Mouse (Mus musculus): ENCODE measurements around the gene Ttc39a.

Ttc39a gene

DNA sequence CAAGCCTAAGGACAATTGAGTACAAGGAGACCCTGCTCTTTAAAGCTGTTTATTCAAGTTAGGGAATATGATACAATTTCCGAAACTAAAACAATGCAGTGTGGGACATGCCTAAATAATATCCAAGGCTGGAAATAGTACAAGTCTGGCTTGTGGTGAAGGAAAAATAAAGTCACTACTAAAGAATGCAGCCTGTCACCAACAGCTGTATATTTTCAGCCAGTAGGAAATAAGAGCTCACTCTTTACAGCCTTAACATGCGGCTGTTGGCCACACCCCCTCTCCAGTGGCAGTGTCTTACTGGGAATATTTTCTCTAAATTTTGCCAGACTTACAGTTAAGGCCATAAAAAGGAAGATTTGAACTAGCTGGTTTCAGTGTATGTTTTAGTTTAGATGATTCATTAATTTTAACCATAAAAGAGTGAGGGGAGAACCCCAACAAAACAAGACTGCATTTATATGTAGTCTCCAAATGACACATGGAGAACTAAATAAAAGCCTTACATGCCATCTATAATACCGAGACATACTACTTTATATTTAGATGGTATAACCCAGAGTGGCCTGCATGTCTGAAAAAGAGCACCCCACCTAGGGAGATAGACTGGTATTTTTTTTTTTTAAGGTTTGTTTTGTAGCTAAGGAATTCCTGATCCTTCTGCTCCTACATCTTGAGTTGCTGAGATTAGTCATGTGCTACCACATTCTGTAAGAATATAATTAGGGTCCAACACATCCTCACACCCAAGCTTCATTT is 54.2 kb downstream of the Ttc39a start:
- DNase-seq (ENCODE audit: low read depth, low spot score), result peak; percentile 14

DNA sequence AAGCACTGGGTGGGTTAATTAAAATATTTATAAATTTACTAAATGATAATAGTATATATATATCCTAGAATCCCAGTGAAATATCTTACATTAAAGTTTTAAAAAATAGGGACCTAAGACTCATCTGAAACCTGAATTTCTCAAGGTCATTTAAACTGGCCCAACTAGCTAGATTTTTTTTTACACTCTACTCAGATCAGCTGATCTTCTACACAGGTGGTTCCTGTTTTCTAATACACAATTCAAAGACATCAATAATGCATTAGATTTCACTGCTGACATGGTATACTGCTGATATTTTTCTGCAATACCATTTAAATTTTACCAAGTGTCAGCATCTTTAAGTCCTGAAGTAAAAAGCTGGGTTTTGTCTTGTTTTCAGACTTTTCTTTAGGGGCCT is 57.5 kb downstream of the Ttc39a start:
- no peak for DNase-seq (ENCODE audit: low read depth, low spot score)

DNA sequence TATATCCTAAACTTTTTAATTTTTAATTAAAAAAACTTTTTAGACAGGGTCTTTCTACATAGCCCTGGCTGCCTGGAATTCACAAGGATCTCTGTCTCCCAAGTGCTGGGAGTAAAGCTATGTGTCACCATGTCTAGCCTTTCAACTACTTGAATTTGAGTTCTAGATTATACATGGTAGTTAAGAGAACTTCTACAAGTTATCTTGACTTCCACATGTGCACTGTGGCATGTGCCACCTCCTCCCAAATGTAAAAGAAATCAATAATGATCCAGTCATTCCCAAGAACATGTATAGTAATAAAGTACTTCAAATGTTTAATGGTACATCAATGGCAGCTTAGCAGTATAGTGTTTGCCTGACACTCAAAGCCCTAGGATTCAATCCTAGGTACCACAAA is 61.3 kb downstream of the Ttc39a start:
- DNase-seq (ENCODE audit: low read depth, low spot score), result no peak

DNA sequence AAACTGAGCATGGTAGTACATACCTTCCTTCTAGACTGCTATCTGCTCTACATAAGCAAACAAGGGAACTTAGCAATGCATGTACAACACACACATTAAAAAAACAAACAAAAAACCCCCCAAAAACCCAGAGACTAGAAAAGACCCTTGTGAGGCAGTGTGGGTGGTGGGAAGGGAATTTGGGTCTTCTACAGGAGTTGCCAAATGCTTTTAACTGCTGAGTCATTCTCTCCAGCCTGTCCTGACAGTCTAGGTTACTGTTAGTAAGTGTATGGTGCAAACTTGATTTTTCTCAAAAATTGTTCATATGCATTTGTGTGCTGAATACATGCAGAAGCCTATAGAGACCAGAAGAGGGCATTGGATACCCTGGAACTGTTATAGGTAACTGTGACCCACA is 65.2 kb downstream of the Ttc39a start:
- DNase-seq (ENCODE audit: low read depth, low spot score), result no peak

DNA sequence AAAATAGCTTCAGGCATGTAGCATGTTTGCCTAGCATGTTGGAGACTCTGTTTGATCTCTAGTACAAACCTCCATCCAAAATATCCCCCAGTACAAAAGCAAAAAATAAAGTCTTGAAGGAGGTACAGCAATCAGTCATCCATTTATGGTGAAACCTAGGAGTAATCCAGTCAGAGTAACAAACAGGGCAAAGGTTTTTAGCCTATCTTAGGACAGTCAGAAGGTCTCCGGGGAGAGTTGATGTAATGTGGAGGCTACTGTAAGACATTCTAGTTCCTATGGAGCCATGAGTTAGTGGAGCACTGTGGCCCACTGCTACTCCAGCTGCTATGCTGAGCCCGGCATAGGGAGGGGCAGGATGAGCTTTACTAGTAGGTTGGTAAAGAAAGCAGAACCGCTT is 66.1 kb downstream of the Ttc39a start:
- DNase-seq (ENCODE audit: low read depth, low spot score), result no peak

DNA sequence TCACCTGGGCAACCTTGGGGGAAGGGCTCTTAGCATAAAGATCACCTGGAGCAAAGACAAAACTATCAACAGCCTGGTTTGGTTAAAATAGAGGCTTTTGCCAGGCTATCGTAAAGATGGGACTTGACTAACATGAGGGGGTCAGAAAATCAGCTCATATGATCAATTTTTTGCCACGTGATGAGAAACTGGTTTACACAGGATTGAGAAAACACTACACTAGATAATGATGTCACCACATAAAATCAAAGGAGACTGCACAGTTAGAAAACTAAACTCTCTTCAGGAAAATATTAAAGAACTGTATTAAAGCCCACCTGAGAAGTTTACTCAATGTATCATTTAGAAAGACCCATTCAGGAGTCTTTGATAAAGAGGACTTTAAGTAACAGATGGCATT is 68.7 kb downstream of the Ttc39a start:
- DNase-seq (ENCODE audit: low read depth, low spot score), result no peak

DNA sequence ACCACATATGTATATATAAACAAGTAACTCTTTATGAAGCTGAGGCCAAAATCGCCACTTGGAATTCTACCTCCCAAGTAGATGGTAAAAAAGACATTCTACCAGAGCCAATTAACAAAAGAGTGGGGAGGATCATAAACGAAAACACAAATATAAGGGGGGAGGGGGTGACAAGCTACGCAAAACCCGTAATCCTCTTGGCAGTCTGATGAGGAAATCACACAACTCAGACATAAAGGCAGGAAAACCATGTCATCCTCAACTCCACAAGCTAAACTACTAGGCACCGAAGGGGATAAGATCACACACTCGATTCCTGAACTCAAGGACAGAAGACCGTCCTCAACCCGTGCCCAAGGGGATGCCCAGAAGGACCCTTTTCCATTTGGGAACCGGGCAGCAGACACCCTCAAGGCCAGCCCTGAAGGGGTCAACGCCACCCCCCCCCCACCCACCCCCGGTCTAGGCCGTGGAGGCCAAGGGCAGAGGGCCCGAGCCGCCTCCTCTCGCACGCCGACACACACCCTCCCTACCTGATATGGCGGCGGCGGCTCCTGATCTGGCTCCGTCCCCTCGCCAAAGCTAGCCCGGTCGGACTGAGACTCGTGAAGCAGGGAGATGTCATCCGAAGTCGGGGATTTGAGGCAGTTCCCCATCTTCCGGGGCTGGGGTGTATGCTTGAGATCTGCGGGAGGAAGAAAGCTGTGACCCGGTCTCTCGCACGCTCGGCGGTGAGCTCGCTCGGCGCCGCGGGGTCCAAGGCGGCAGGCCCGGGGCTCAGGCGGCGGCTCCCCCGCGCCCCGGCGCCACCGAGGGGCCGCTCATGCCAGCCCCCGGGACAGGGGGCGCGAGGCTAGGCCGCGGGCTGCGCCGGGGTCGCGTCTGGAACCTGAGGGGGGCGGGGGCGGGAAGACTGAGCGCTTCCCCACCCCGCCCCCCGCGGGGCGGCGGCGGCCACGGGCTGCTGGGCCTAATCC is 69.4 kb downstream of the Ttc39a start:
- peak; percentile 52 for DNase-seq (ENCODE audit: low read depth, low spot score)

DNA sequence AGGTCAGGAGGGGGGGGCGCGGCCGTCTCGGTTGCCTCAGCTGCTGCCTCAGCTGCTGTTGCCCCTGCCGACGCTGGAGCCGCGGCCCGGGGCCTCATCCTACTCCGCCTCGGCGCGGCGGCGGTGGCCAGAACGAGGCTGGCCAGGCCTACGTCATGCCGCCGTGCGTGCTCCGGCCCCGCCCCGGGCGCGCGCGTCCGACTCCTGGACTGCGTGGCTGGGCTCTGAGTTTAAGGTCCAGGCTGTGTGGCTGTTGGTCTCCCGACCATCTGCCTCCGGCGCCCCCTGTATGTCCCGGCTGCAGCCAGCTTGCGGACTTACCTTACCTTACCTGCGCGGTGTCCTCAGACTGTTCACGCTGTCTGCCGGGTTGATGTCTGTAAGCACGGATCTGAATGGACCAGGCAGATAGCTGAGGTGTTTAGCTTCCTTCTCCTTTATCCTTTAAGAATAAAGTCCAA is 70.2 kb downstream of the Ttc39a start:
- DNase-seq (ENCODE audit: low read depth, low spot score), result peak; percentile 92

DNA sequence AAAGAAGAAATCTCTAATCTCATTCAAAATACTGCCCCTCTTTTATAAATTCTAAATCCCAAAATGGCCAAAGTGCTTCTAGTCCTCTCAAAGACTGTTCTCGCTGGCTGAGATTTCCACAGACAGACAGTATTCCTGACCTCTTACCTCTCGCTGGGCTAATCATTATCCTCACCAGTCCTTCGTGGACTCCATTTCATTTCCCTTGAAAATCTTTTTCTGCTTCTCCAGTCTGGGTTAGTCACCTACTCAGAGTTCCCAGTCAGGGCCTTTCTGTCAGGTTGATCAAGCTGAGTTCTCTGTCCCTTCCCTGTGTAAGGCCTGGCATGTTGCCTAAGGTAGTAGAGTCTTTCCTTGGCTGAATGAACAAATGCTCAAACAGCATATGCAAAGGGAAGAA is 71.0 kb downstream of the Ttc39a start:
- DNase-seq (ENCODE audit: low read depth, low spot score), result no peak

DNA sequence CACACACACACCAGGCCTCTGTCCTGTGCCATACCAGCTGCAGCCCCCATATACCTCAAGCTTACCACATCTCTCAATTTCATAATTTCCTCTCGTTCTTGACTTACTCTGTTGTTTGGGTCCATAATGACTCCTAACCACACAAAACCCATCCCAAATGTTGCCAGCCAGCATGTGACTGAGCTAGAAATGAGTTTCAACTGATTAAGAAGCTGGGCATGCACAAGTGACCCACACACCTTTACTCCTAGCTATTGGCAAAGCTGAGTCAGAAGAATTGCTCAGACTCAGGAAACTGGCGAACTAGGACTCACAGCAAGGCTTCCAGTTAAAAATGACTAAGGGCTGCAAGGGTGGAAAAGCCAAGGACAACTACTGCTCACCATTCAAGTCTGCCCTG is 75.0 kb downstream of the Ttc39a start:
- DNase-seq (ENCODE audit: low read depth, low spot score), result no peak

DNA sequence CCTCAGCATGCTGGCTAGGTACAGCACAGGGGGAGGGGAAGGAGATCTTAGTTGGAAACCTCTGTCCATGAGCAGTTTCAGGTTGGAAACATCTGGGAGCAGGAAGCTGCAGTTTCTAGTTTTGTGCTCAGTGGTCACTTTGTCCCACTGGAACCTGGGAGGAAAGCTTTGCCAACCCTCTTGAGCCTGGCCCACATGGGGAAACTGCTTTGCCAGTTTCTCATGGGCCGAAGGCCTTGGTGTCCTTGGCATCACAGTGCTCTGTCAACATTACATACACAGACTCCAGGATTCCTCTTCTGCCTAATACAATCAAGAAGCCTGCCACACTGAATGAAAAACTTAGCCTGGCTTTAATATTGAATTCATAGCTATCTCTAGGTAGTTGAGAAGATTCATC is 76.3 kb downstream of the Ttc39a start:
- no peak for DNase-seq (ENCODE audit: low read depth, low spot score)

DNA sequence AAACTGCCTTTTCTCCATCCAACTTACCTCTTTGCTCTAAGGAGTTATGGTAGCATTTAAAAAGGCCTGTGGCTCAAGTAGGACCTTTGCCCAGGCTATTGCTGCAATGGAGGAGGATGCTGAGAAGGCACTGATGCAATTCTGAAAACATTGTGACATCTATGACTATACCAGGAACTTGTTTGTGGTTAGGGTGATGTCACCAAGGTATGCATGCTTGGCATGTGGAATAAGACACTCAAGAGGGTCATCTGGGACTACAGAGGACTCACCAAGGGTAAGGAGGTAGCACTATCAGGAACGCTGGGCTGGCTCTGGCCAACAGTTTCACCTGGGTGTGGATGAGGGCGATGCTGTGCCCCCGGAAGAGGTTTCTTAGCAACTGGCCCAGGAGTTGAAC is 78.2 kb downstream of the Ttc39a start, which contains the start of gene Rnf11:
Gene Rnf11, minus strand, starts transcription at position 108 of the 400 bp plus-strand sequence.
- no peak for DNase-seq (ENCODE audit: low read depth, low spot score)

DNA sequence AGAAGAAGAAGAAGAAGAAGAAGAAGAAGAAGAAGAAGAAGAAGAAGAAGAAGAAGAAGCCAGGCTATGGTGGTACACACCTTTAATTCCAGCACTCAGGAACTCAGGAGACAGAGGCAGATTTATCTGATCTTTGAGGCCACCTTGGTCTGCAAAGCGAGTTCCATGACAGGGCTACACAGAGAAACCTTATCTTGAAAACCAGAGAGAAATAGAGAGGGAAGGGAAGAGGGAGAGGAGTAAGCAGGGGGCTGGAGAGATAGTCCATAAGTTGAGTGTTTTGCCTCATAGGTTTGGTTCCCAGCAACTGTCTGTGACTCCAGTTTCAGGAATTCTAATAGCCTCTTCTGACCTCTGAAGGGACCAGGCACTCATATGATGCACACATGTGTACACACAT is 82.4 kb downstream of the Ttc39a start:
- no peak for DNase-seq (ENCODE audit: low read depth, low spot score)

DNA sequence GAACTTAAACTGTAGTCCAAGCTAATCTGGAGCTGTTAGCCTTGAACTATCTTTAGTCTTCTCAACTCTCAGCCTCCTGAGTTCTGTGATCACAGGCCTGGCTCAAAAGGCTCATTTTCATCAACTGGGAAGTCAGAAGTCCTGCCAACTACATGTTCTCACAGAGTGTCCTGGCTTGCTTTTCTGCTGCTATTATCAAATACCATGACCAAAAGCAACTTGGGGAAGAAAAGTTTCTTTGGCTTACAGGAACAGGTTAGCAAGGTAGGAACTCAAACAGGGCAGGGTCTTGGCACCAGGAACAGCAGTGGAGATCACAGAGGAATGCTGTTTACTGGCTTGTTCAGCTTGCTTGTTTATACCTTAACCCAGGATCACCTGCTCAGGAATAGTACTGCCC is 87.2 kb downstream of the Ttc39a start:
- DNase-seq (ENCODE audit: low read depth, low spot score), result no peak

Data from mesoderm, embryonic 11.5 days (tissue).